Mouse (Mus musculus) limb, embryonic 13.5 days (tissue): ENCODE measurements around the gene Inpp5d. TPM values are rescaled to one million over a fixed set of nuclear protein-coding genes. Genes with fewer than 3 reads are reported as not detected.

Experiments
- ATAC-seq: fragments of 200-750 bp; cut with Nextera tagmentation; 2 replicates; pipeline ENCODE4 v1.8.0; 2017; ENCODE audit warnings: low read depth, moderate number of reproducible peaks, moderate TSS enrichment; ENCODE audit not compliant: low FRiP score
- H3K27ac ChIP-seq: fragments of 300-500 bp; sonication (generic); 2 replicates; pipeline ENCODE4 v1.5.1; 2015; ENCODE audit warnings: inconsistent platforms, mild to moderate bottlenecking, moderate library complexity
- H3K27me3 ChIP-seq: fragments of 300-500 bp; sonication (generic); 2 replicates; pipeline ENCODE4 v1.6.1; 2015; ENCODE audit warnings: mild to moderate bottlenecking, inconsistent platforms
- H3K36me3 ChIP-seq: fragments of 300-500 bp; sonication (generic); 2 replicates; pipeline ENCODE4 v1.6.1; 2015; ENCODE audit warnings: inconsistent platforms, mild to moderate bottlenecking, moderate library complexity
- H3K4me1 ChIP-seq: fragments of 300-500 bp; sonication (generic); 2 replicates; pipeline ENCODE4 v1.6.1; 2015; ENCODE audit warnings: inconsistent platforms
- H3K4me2 ChIP-seq: fragments of 300-500 bp; sonication (generic); replicated peaks from 2 replicates; pipeline ENCODE4 v1.6.1; 2015; ENCODE audit warnings: inconsistent platforms, mild to moderate bottlenecking, moderate library complexity
- H3K4me3 ChIP-seq: fragments of 300-500 bp; sonication (generic); 2 replicates; pipeline ENCODE4 v1.5.1; 2015; ENCODE audit warnings: moderate library complexity, mild to moderate bottlenecking, inconsistent platforms
- H3K9ac ChIP-seq: fragments of 300-500 bp; sonication (generic); 2 replicates; pipeline ENCODE4 v1.6.1; 2015; ENCODE audit warnings: mild to moderate bottlenecking, inconsistent platforms
- H3K9me3 ChIP-seq: fragments of 300-500 bp; sonication (generic); 2 replicates; pipeline ENCODE4 v1.6.1; 2016; ENCODE audit warnings: inconsistent platforms
- WGBS: fragments of 180-500 bp; shearing (Covaris S2); methylation state at CpG from one replicate; pipeline ENCODE4 v1.1.7; 2015; 5-methylcytosine and 5-hydroxymethylcytosine counted together
- polyA plus RNA-seq: library from polyadenylated mRNA; unstranded; fragments of >200 nt; fragmentation: Nextera tagmentation; extraction: Ambion mirVana; gene quantifications from 2 replicates; pipeline ENCODE4 v1.2.1, GENCODE M21; 2015

The Inpp5d gene
- polyA plus RNA-seq, 1 experiment from 2014 or later, result 4.7 TPM

DNA sequence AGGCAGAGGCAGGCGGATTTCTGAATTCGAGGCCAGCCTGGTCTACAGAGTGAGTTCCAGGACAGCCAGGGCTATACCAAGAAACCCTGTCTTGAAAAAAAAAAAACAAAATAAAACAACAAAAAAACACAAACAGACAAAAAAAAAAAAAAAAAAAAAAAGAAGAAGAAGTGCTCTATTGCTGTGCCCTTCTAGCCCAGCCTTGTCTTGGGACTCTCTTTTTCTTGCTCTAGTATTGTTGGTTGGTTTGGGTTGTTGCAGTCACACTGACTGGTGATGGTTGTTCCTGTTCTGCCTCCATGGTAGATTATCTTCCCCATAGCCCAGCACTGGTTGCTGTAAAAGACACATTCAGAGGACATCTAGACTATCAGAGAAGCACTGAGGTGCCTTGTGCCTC, 149.2 kb downstream of the Inpp5d start:
- Histone ChIP-seq H3K4me1 (no peaks in the 10 kb centered on the region), H3K27ac (no peak overlapping the region), H3K27me3 (no peaks in the 10 kb centered on the region), H3K9me3 (no peaks in the 10 kb centered on the region), H3K4me2 (no peak overlapping the region), H3K4me3 (no peak overlapping the region), H3K36me3 (peaks cover 94% of the 10 kb centered on the region), H3K9ac (no peak overlapping the region)
- ATAC-seq, result no peak
- 95% methylated on average over 2 of the region's 2 CpGs for WGBS

Other genes with a start within 250 kb of the Inpp5d start
- gene Kcnj13, start 225.6 kb upstream of the Inpp5d start, polyA plus RNA-seq, result 0.84 and 1.0 TPM in 2 replicates
- 21.9 and 32.2 TPM in 2 replicates for gene Snorc, start 150.0 kb upstream of the Inpp5d start, polyA plus RNA-seq
- not detected in 2 replicates for gene Neu2, start 110.4 kb upstream of the Inpp5d start, polyA plus RNA-seq
- gene Ngef, start 46.4 kb upstream of the Inpp5d start, polyA plus RNA-seq, result 1.0 and 1.2 TPM in 2 replicates
- gene Atg16l1, start 135.6 kb downstream of the Inpp5d start, polyA plus RNA-seq, result 34.8 and 36.3 TPM in 2 replicates
- 3.2 and 3.7 TPM in 2 replicates for gene Sag, start 183.4 kb downstream of the Inpp5d start, polyA plus RNA-seq
- 30.7 and 36.6 TPM in 2 replicates for gene Dgkd, start 233.0 kb downstream of the Inpp5d start, polyA plus RNA-seq